13 mouse cellular contexts compared by ENCODE assay signal in genomic region chr4:142321209-142321863, GRCm38 (mm10).
DNase-seq lines count a peak whose midpoint lies in the region; ATAC-seq lines count a peak whose summit lies in the region.
"Had no signal": no experiment of that assay in that cellular context is flagged by ENCODE, and none has a peak within 500 bp of the region (broad histone marks: within the 10 kb centered on the region; RNA-seq: fewer than 3 reads in every experiment).

No protein-coding gene starts in this region.

- H3K27me3 ChIP-seq in kidney, embryonic 15.5 days, result no peaks in the 10 kb centered on the region
- no peaks in the 10 kb centered on the region for H3K27me3 ChIP-seq in hindbrain, embryonic 11.5 days (ENCODE audit: control insufficient read depth, insufficient read depth, low read length)
- H3K27me3 ChIP-seq in midbrain, embryonic 12.5 days, result no peaks in the 10 kb centered on the region
- H3K27me3 ChIP-seq: megakaryocyte, embryonic 14.5 days had no signal

- ATAC-seq in kidney, embryonic 15.5 days (replicated peaks; ENCODE audit: low FRiP score), result peak; percentile 84
- ATAC-seq in hindbrain, embryonic 11.5 days (ENCODE audit: low FRiP score), result no peak
- ATAC-seq in midbrain, embryonic 12.5 days (ENCODE audit: low FRiP score, low read depth), result no peak; the same call in 1 of the 2 replicates

- WGBS in kidney, embryonic 15.5 days, result 21% methylated on average over 14 of the region's 14 CpGs
- WGBS in hindbrain, embryonic 11.5 days, result 48% methylated on average over 14 of the region's 14 CpGs
- 29% methylated on average over 14 of the region's 14 CpGs for WGBS in midbrain, embryonic 12.5 days

- intact Hi-C loops in gastrocnemius, postnatal 36 days (cut with DNase I), result no loop called here

- H3K4me3 ChIP-seq in kidney, embryonic 15.5 days (replicated peaks), result no peak overlapping the region
- no peak overlapping the region for H3K4me3 ChIP-seq in hindbrain, embryonic 11.5 days (ENCODE audit: low read depth, low read length)
- H3K4me3 ChIP-seq in midbrain, embryonic 12.5 days, result no peak overlapping the region
- H3K4me3 ChIP-seq: megakaryocyte, embryonic 14.5 days had no signal

- no peak for DNase-seq in kidney, postnatal 25 days
- DNase-seq in embryo, embryonic 9.5 days (ENCODE audit: extremely low spot score), result peak; percentile 36
- peak; percentile 36 for DNase-seq in hindbrain, embryonic 11.5 days (ENCODE audit: low spot score)
- DNase-seq in thymus, postnatal 25 days, result no peak
- no peak for DNase-seq in gastrocnemius, postnatal 36 days
- no peak for DNase-seq in right cerebral cortex, postnatal 10 days (ENCODE audit: low spot score in 2 of 2)
- DNase-seq: cerebellum, adult 2 months; gastrocnemius, postnatal 25 days; layer of hippocampus, adult 9-11 months; right cerebral cortex, postnatal 4 days had no signal

- no peak overlapping the region for H3K9ac ChIP-seq in kidney, embryonic 15.5 days
- no peak overlapping the region for H3K9ac ChIP-seq in hindbrain, embryonic 11.5 days (ENCODE audit: low read depth, low read length)
- no peak overlapping the region for H3K9ac ChIP-seq in midbrain, embryonic 12.5 days (replicated peaks)

- H3K4me2 ChIP-seq in kidney, embryonic 15.5 days, result no peak overlapping the region
- no peak overlapping the region for H3K4me2 ChIP-seq in hindbrain, embryonic 11.5 days (replicated peaks; ENCODE audit: low read depth, low read length)
- no peak overlapping the region for H3K4me2 ChIP-seq in midbrain, embryonic 12.5 days (replicated peaks)

- no peaks in the 10 kb centered on the region for H3K36me3 ChIP-seq in kidney, embryonic 15.5 days
- H3K36me3 ChIP-seq in hindbrain, embryonic 11.5 days (ENCODE audit: control insufficient read depth, insufficient read depth, low read length), result no peaks in the 10 kb centered on the region
- no peaks in the 10 kb centered on the region for H3K36me3 ChIP-seq in midbrain, embryonic 12.5 days

- H3K4me1 ChIP-seq in kidney, embryonic 15.5 days, result peaks cover 29% of the 10 kb centered on the region
- H3K4me1 ChIP-seq in hindbrain, embryonic 11.5 days (replicated peaks; ENCODE audit: control insufficient read depth, insufficient read depth, low read length), result no peaks in the 10 kb centered on the region
- peaks cover 14% of the 10 kb centered on the region for H3K4me1 ChIP-seq in midbrain, embryonic 12.5 days
- H3K4me1 ChIP-seq: megakaryocyte, embryonic 14.5 days had no signal

- no peaks in the 10 kb centered on the region for H3K9me3 ChIP-seq in kidney, embryonic 15.5 days (replicated peaks)
- H3K9me3 ChIP-seq in hindbrain, embryonic 11.5 days (ENCODE audit: control insufficient read depth, low read length), result no peaks in the 10 kb centered on the region
- H3K9me3 ChIP-seq in midbrain, embryonic 12.5 days, result no peaks in the 10 kb centered on the region

- peak overlapping the region; percentile 19; the same call in 1 of the 2 replicates for H3K27ac ChIP-seq in kidney, embryonic 15.5 days
- H3K27ac ChIP-seq in hindbrain, embryonic 11.5 days (ENCODE audit: low read depth, low read length), result no peak overlapping the region
- 0 out of 2 replicates have a peak overlapping the region, but pooled peaks have one; percentile 31 for H3K27ac ChIP-seq in midbrain, embryonic 12.5 days (replicated peaks)

Comparison
In these comparisons a context has a peak if more than half of its experiments do, and no peak if none do; other contexts are left out.
1. DNase-seq: peak in embryo, embryonic 9.5 days (single experiment) and hindbrain, embryonic 11.5 days (single experiment); none in kidney, postnatal 25 days (0 of 2), thymus, postnatal 25 days (single experiment), gastrocnemius, postnatal 36 days (0 of 2) and right cerebral cortex, postnatal 10 days (0 of 2).